In the genomic region with DNA sequence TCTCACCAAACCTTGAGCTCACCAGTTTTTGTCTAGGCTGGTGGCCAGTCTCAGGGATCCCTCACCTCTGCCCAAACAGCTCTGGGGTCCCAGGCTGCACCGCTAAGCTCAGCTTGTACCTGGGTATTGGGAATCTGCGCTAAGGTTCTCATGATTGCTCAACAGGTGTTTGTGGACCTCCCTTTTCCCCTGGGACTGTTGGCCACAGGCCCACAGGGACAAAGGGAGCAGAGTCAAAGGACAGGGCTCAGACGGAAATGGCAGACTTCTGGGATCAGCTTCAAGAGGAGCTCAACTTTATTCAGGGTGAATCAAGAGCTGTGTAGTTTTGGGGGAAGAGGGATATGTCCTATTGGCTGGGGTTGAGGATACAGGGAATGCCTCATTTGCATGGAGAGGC, we compare ENCODE assay signal across 23 mouse cellular contexts.
"Had no signal": no experiment of that assay in that cellular context is flagged by ENCODE, and none has a peak within 500 bp of the region (broad histone marks: within the 10 kb centered on the region; RNA-seq: fewer than 3 reads in every experiment).

No protein-coding gene starts in this region.

- H3K4me1 ChIP-seq: limb, embryonic 13.5 days; liver, embryonic 12.5 days; liver, embryonic 15.5 days; megakaryocyte, embryonic 14.5 days; midbrain, embryonic 10.5 days; midbrain, embryonic 13.5 days; stomach, embryonic 15.5 days had no signal

- H3K27ac ChIP-seq: left cerebral cortex, adult 2 months; limb, embryonic 13.5 days; liver, embryonic 12.5 days; liver, embryonic 15.5 days; midbrain, embryonic 10.5 days; midbrain, embryonic 13.5 days; neural tube, embryonic 13.5 days; stomach, embryonic 15.5 days had no signal

- H3K4me2 ChIP-seq: limb, embryonic 13.5 days; liver, embryonic 12.5 days; liver, embryonic 15.5 days; lung, embryonic 14.5 days; midbrain, embryonic 13.5 days; neural tube, embryonic 13.5 days; stomach, embryonic 15.5 days had no signal

- DNase-seq: kidney, adult 2 months; kidney, postnatal 10 days; kidney, postnatal 36 days; layer of hippocampus, postnatal 36 days; lung, embryonic 14.5 days; retina, postnatal 1 day; right cerebral cortex, postnatal 25 days; spleen, adult 18-20 months; thymus, adult 18-20 months; thymus, postnatal 14 days; thymus, postnatal 4 days had no signal

- ATAC-seq: intestine, postnatal 0 days; liver, embryonic 12.5 days; midbrain, embryonic 13.5 days; midbrain, embryonic 16.5 days had no signal

- H3K36me3 ChIP-seq: limb, embryonic 13.5 days; liver, embryonic 12.5 days; liver, embryonic 15.5 days; midbrain, embryonic 10.5 days; midbrain, embryonic 13.5 days; neural tube, embryonic 13.5 days; stomach, embryonic 15.5 days had no signal

- H3K9me3 ChIP-seq: limb, embryonic 13.5 days; liver, embryonic 12.5 days; liver, embryonic 15.5 days; midbrain, embryonic 13.5 days; neural tube, embryonic 13.5 days; stomach, embryonic 15.5 days had no signal

- H3K4me3 ChIP-seq: left cerebral cortex, adult 2 months; limb, embryonic 13.5 days; liver, embryonic 12.5 days; liver, embryonic 15.5 days; megakaryocyte, embryonic 14.5 days; midbrain, embryonic 10.5 days; midbrain, embryonic 13.5 days; myocyte; neural tube, embryonic 13.5 days; stomach, embryonic 15.5 days had no signal

- H3K9ac ChIP-seq: limb, embryonic 13.5 days; liver, embryonic 12.5 days; liver, embryonic 15.5 days; lung, embryonic 14.5 days; midbrain, embryonic 13.5 days; neural tube, embryonic 13.5 days; stomach, embryonic 15.5 days had no signal

- H3K27me3 ChIP-seq: limb, embryonic 13.5 days; liver, embryonic 12.5 days; liver, embryonic 15.5 days; megakaryocyte, embryonic 14.5 days; midbrain, embryonic 13.5 days; neural tube, embryonic 13.5 days; stomach, embryonic 15.5 days had no signal
